Mouse (Mus musculus) E14TG2a.4 (cell line): ENCODE results near the gene Xrn2.

Experiments used
- NANOG ChIP-seq: IDR thresholded peaks from 2 replicates; pipeline ENCODE4 v1.6.1; 2014; ENCODE audit warnings: borderline replicate concordance, low read length, mixed read lengths
- POU5F1 ChIP-seq: IDR thresholded peaks from 2 replicates; pipeline ENCODE4 v1.6.1; 2014; ENCODE audit warnings: low read length, borderline replicate concordance

DNA sequence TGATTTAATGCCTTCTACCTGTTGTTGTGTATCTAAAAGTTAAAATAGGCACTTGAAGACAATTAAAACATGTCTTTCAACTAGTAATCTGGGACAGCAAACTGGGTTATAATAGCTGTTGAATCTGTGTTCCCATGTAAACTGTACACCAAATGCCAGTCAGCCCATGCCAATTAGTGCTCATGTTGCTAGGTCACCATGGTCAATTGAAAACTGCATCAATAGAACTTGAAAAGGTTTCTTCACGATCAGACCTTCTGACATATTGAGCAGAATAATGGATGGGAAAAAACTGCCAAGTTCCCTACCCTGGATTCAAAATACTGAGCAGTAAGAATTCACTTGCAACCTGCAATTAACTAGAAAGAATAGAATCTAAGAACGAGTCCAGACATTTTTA, 61.2 kb downstream of the Xrn2 start:
- TF ChIP-seq NANOG (no peak), POU5F1 (no peak)
